Mouse (Mus musculus) megakaryocyte, embryonic 14.5 days (primary cell): ENCODE data around the gene Prkca. TPM values are rescaled to one million over a fixed set of nuclear protein-coding genes. Genes with fewer than 3 reads are reported as not detected.

ENCODE experiments used
- H3K27me3 ChIP-seq: replicated peaks from 2 replicates; pipeline ENCODE3; 2012; ENCODE audit warnings: inconsistent platforms
- H3K36me3 ChIP-seq: replicated peaks from 2 replicates; pipeline ENCODE3; 2012; ENCODE audit warnings: low read length, inconsistent platforms, mixed read lengths
- H3K4me1 ChIP-seq: 2 replicates; pipeline ENCODE4 v1.6.1; 2012; ENCODE audit warnings: inconsistent platforms
- H3K4me3 ChIP-seq: replicated peaks from 2 replicates; pipeline ENCODE3; 2012; ENCODE audit warnings: moderate library complexity, mild to moderate bottlenecking, inconsistent platforms
- H3K9me3 ChIP-seq: 2 replicates; pipeline ENCODE4 v1.6.1; 2012; ENCODE audit warnings: inconsistent platforms
- FLI1 ChIP-seq: IDR thresholded peaks from 2 replicates; pipeline ENCODE4 v1.6.1; 2012; ENCODE audit warnings: low read length, inconsistent platforms, mixed read lengths
- GATA1 ChIP-seq: IDR thresholded peaks from 3 replicates; pipeline ENCODE4 v1.6.1; 2012; ENCODE audit warnings: mixed read lengths, low read length, inconsistent platforms, borderline replicate concordance
- polyA plus RNA-seq: library from polyadenylated mRNA; stranded (reverse); fragments of >175 nt; gene quantifications from 2 replicates; pipeline ENCODE4 v1.2.3, GENCODE M21; 2012; ENCODE audit warnings: low replicate concordance; ENCODE audit not compliant: insufficient read depth

Gene Prkca
- polyA plus RNA-seq, 1 experiment: 36.2 TPM

- no peaks in the 10 kb centered on the region for H3K27me3 ChIP-seq
- peaks cover 92% of the 10 kb centered on the region for H3K36me3 ChIP-seq
- TF ChIP-seq FLI1 (no peak), GATA1 (no peak)
- H3K4me1 ChIP-seq: peaks cover 98% of the 10 kb centered on the region
- no peaks in the 10 kb centered on the region for H3K9me3 ChIP-seq
- no peak overlapping the region for H3K4me3 ChIP-seq
Observed at GRCm38 (mm10) chr11:108220605-108221004, 123.1 kb downstream of the Prkca start.

DNA sequence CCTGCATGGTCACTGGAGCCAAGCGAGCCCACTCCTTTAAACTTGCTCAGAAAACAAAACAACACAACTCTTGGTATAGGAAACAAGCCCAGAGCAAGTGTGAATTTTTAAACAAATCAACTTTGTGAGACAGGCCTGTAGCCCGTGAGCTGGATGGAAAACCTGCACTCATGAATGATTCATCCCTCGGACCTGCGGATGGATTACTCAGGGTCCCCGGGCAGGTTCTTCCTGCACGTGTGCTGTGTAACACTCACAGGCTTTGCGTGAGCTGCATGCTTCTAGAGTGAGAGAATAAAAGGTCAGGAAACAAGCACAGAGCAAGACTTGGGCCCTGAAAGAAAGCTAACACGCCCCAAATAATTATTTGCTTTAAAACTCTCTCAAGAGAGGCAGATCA, 126.7 kb downstream of the Prkca start:
- Histone ChIP-seq H3K27me3 (no peaks in the 10 kb centered on the region), H3K4me3 (no peak overlapping the region), H3K4me1 (peaks cover 98% of the 10 kb centered on the region), H3K9me3 (no peaks in the 10 kb centered on the region), H3K36me3 (peaks cover 94% of the 10 kb centered on the region)
- no peak for TF ChIP-seq GATA1
- no peak for TF ChIP-seq FLI1

DNA sequence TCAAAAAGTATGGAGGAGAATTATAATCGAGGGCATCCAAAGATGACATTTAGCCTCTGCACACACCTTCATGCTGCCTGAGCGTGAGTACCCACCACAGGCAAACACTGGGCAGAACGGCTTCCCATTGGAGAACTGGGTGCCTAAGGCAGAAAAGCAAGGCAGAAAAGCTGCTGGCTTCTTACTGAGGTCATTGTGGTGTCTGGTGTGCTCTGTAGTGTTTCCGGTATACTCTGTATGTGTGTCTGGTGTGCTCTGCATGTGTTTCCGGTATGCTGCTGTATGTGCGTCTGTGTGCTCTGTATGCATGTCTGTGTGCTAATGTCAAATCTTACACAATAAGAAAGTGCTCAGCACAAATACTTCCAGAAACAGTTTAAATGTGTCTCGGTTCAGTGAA, 127.7 kb downstream of the Prkca start:
- no peak for TF ChIP-seq FLI1
- no peak for TF ChIP-seq GATA1
- peak overlapping the region; percentile 14 for H3K4me3 ChIP-seq
- H3K9me3 ChIP-seq: no peaks in the 10 kb centered on the region
- H3K36me3 ChIP-seq: peaks cover 94% of the 10 kb centered on the region
- H3K27me3 ChIP-seq: no peaks in the 10 kb centered on the region
- peaks cover 98% of the 10 kb centered on the region for H3K4me1 ChIP-seq

GRCm38 (mm10) chr11:108215466-108215865, 128.3 kb downstream of the Prkca start:
- Histone ChIP-seq H3K36me3 (peaks cover 94% of the 10 kb centered on the region), H3K9me3 (no peaks in the 10 kb centered on the region), H3K4me1 (peaks cover 98% of the 10 kb centered on the region), H3K27me3 (no peaks in the 10 kb centered on the region), H3K4me3 (no peak overlapping the region)
- TF ChIP-seq GATA1 (no peak), FLI1 (no peak)

DNA sequence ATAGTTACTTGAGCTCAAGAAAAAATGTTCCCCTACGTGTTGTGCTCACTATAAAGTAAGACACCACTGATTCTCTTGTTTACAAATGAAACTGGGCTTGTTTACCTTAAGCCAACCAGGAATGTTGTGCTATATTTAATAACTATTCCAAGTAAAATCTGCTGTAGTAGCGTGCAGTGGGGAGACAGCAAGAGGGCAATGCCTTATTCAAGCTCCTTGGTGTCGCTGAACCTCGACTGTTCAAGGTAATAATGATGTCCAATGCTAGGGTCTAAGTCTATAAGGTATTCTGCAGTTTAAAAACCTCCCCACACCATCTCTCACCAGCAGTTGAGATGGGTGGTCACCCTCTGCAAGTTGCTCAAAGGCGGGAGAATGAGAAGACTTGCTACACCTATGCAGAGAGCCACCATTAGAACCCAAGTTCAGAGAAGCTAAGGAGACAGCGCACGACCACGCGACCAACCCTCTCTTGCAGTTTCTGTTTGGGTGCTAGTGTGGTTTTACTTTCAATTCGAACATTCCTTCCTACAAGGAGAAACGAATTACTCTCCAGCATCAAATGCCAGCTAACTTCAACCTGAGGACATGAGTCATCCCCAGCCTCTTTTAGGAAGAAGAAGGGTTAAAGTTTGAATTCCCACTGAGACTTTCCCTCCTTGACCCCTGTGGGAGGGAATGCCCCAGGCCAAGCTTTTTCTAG, 129.1 kb downstream of the Prkca start:
- Histone ChIP-seq H3K4me1 (peaks cover 98% of the 10 kb centered on the region), H3K36me3 (peaks cover 94% of the 10 kb centered on the region)

GRCm38 (mm10) chr11:108213783-108214182, 129.9 kb downstream of the Prkca start:
- TF ChIP-seq FLI1: no peak
- TF ChIP-seq GATA1: no peak
- Histone ChIP-seq H3K9me3 (no peaks in the 10 kb centered on the region), H3K4me1 (peaks cover 100% of the 10 kb centered on the region), H3K27me3 (no peaks in the 10 kb centered on the region), H3K36me3 (peaks cover 94% of the 10 kb centered on the region), H3K4me3 (no peak overlapping the region)

More for the DNA sequence above, 129.1 kb downstream of the Prkca start:
- Histone ChIP-seq H3K4me3 (peak overlapping the region; percentile 78), H3K9me3 (no peaks in the 10 kb centered on the region), H3K27me3 (no peaks in the 10 kb centered on the region)
- no peak for TF ChIP-seq FLI1
- no peak for TF ChIP-seq GATA1

DNA sequence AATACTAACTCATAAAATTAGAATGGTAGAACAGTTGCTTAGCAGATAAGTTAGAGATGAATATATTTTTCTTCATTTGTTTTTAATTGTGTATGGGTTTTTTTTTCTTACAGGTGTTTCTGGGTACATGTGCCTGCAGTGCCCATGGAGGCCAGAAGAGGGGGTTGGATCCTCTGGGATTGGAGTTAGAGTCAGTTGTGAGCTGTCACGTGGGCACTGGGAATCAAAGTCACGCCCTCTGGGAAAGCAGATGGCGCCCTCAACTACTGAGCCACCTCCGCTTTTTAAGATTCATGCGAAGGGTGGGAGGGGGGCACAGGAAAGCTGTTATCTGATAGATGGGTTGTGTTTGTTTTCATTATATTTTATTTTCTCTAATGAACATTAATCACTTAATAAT, 131.1 kb downstream of the Prkca start:
- Histone ChIP-seq H3K4me3 (no peak overlapping the region), H3K36me3 (peaks cover 96% of the 10 kb centered on the region), H3K27me3 (no peaks in the 10 kb centered on the region), H3K4me1 (peaks cover 100% of the 10 kb centered on the region), H3K9me3 (no peaks in the 10 kb centered on the region)
- no peak for TF ChIP-seq FLI1
- no peak for TF ChIP-seq GATA1

- no peaks in the 10 kb centered on the region for H3K27me3 ChIP-seq
- TF ChIP-seq FLI1 (no peak), GATA1 (no peak)
- peaks cover 100% of the 10 kb centered on the region for H3K4me1 ChIP-seq
- no peaks in the 10 kb centered on the region for H3K9me3 ChIP-seq
- H3K36me3 ChIP-seq: peaks cover 96% of the 10 kb centered on the region
- no peak overlapping the region for H3K4me3 ChIP-seq
Observed at GRCm38 (mm10) chr11:108212030-108212429, 131.7 kb downstream of the Prkca start.

DNA sequence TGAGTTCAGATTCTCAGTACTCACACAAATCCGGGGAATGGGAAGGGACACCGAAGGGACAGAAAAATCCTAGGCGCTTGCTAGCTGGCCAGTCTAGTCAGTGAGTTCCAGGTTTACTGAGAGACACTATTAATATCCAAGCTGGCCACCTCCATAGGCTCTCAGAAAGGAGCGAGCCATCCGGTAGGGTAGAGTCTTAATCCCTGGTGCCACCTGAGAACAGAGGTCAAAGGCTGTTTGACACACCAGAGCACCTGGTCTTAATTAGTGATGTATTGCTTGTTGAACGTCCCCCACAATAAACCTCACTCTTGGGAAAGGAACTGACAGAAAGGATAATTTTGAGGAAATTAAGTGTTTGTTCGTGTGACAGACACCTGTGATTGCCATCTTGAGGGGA, 133.0 kb downstream of the Prkca start:
- peaks cover 100% of the 10 kb centered on the region for H3K4me1 ChIP-seq
- no peaks in the 10 kb centered on the region for H3K27me3 ChIP-seq
- H3K9me3 ChIP-seq: no peaks in the 10 kb centered on the region
- H3K36me3 ChIP-seq: peaks cover 95% of the 10 kb centered on the region
- H3K4me3 ChIP-seq: no peak overlapping the region
- TF ChIP-seq FLI1 (no peak), GATA1 (no peak)

- TF ChIP-seq GATA1 (no peak), FLI1 (no peak)
- Histone ChIP-seq H3K27me3 (no peaks in the 10 kb centered on the region), H3K4me1 (peaks cover 100% of the 10 kb centered on the region), H3K9me3 (no peaks in the 10 kb centered on the region), H3K4me3 (no peak overlapping the region), H3K36me3 (peaks cover 93% of the 10 kb centered on the region)
Observed at GRCm38 (mm10) chr11:108206602-108207001, 137.1 kb downstream of the Prkca start.
